Mouse (Mus musculus) adipocyte (in vitro differentiated cells): ENCODE data around the gene Psmb9.
A peak's percentile ranks its signal among the peaks of the same experiment; 100 is the strongest.
"Not testable (repeated sequence)": the region's sequence is repeated elsewhere in the genome, so short reads cannot be mapped to it uniquely, and the experiment has no call there.

Experiments
- DNase-seq: peaks from one replicate; pipeline ENCODE4 v3.0.0-alpha.2; 2016; ENCODE audit warnings: low spot score

The Psmb9 gene

GRCm38 (mm10) chr17:34187261-34187916 lies at the start of gene Psmb9, which contains the start of gene Tap1:
Gene Psmb9 (minus strand): TSS chr17:34187764.
Gene Tap1 (plus strand): TSS chr17:34187553.
- peak; percentile 93 for DNase-seq

GRCm38 (mm10) chr17:34236691-34237090 lies 49.1 kb upstream of the Psmb9 start:
- DNase-seq, result peak; percentile 79

DNA sequence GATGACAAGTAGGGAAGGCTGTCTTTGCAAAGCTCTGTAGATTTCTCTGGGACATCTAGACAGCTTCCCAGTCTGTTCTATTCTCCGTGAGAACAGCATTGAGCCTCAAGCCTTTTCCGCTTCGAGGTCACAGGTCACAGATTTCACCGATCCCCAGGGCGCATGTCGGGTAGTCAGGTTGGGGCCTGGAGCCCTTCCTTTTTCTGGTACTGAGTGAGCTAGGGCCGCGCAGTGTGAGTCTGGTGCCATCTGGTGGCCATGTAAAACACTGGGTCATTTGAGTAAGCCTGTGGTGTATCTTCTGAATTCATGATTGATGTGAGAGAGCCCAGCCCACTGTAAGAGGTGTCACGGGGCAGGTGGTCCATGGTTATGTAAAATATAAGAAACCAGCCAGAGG lies 47.4 kb upstream of the Psmb9 start:
- DNase-seq, result peak; percentile 80

- not testable (repeated sequence) for DNase-seq
These were observed 44.5 kb upstream of the Psmb9 start for GRCm38 (mm10) chr17:34232021-34232420.

- DNase-seq, result not testable (repeated sequence)
These were observed 43.4 kb upstream of the Psmb9 start for GRCm38 (mm10) chr17:34230971-34231370.

DNA sequence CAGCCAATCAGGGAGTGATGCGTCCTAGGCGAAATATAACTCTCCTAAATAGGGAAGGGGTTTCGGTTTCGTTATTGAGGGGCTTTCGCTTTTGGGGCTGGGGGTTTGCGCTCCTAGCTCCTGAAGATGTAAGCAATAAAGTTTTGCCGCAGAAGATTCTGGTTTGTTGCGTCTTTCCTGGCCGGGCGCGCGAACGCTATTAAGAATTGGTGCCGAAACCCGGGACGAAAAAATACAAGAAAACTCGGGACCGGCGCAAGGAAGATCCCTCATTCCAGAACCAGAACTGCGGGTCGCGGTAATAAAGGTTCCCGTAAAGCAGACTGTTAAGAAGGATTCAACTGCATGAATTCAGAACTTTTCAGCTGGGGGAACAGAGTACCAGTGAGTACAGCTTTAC lies 38.3 kb upstream of the Psmb9 start:
- not testable (repeated sequence) for DNase-seq

- no peak for DNase-seq
These were observed 37.9 kb upstream of the Psmb9 start for GRCm38 (mm10) chr17:34225426-34225825.

DNA sequence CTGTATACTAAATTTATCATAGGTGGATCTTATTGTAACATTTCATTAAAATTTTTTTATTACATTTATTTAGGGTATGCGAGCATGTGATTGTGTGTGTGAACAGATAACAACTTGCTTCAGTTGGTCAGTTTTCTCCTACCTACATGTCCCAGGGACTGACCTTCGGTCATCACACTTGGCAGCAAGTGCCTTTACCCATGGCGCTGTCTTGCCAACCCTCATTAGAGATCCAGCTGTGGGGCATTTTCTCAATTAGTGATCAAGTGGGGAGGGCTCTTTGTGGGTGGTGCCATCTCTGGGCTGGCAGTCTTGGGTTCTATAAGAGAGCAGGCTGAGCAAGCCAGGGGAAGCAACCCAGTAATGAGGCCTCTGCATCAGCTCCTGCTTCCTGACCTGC lies 37.3 kb upstream of the Psmb9 start:
- no peak for DNase-seq

- DNase-seq, result not testable (repeated sequence)
These were observed 32.8 kb upstream of the Psmb9 start for GRCm38 (mm10) chr17:34220401-34220800.

DNA sequence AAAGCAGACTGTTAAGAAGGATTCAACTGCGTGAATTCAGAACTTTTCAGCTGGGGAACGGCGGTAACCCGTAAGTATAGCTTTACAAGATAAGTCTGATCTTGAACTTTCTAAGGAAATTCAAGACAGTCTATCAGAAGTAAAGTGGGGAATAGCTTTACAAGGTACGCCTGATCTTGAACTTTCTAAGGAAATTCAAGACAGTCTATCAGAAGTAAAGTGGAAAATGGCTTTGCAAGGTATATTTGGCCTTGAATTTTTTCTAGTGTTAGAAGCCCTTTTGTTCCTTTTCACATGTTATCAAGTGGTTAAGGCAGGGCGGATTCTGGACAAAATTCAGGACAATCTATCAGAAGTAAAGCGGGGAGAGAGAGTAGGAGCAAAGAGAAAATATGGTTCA lies 32.2 kb upstream of the Psmb9 start:
- not testable (repeated sequence) for DNase-seq

DNA sequence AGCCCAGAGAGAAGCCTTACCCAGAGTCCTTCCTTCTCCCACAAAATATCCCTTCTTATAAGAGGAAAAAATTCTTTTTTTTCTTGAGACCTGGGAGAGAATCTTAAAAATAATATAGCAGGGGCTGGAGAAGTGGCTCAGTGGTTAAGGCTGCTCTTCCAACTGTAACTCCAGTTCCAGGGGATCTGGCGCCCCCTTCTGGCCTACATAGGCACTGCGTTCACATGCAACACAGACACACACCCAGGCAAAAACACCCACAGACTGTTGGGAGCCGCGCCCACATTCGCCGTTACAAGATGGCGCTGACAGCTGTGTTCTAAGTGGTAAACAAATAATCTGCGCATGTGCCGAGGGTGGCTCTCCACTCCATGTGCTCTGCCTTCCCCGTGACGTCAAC lies 31.5 kb upstream of the Psmb9 start:
- DNase-seq, result peak; percentile 41

DNA sequence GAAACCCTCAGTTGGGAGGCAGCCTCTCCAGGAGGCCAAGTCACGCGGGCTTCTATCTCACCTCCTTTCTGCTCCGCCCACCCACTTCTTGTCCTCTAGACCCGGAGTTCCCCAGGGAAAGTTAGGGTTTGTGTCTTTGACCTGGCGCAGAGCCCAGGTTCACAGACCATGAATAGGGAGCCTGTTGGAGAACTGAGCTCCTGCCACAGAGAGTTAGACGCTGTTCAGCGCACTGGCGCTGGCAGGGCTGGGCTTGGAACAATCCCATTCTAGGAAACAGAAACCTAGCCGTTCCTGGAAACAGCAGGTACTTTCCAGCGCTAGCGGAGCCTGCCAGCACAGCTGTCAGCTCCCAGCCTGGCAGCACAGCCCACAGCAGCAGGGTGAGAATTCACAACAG lies 31.1 kb upstream of the Psmb9 start:
- peak; percentile 60 for DNase-seq

- no peak for DNase-seq
These were observed 30.4 kb upstream of the Psmb9 start for GRCm38 (mm10) chr17:34217986-34218385.

GRCm38 (mm10) chr17:34217216-34217928 lies 29.8 kb upstream of the Psmb9 start:
- DNase-seq, result no peak

GRCm38 (mm10) chr17:34215176-34215575 lies 27.6 kb upstream of the Psmb9 start:
- DNase-seq, result no peak

- no peak for DNase-seq
These were observed 26.4 kb upstream of the Psmb9 start for GRCm38 (mm10) chr17:34213936-34214335.

GRCm38 (mm10) chr17:34211746-34212365 lies 24.3 kb upstream of the Psmb9 start:
- DNase-seq, result no peak

- peak; percentile 16 for DNase-seq
These were observed 23.0 kb upstream of the Psmb9 start for GRCm38 (mm10) chr17:34210599-34210998.

- DNase-seq, result no peak
These were observed 22.1 kb upstream of the Psmb9 start for GRCm38 (mm10) chr17:34209680-34210079.

DNA sequence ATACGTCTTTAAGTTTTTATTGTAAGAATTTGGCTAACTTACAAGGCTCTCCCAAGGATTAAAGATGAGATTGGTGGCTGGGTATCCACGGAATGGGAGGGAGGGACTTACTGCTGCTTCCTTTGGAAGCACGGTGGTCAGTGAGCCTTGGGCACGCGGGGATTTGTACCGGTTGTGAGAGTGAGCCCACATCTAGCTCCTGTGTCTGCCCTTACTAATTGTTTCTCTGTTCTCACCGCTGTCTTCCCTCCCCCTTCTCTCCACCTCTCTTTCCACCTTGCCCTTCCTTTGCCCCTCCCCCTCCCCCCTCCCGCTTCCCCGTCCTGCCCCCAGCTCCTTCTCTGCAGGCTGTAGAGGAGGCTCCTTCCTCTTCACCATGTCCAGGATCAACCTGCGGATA lies 20.9 kb upstream of the Psmb9 start:
- no peak for DNase-seq

DNA sequence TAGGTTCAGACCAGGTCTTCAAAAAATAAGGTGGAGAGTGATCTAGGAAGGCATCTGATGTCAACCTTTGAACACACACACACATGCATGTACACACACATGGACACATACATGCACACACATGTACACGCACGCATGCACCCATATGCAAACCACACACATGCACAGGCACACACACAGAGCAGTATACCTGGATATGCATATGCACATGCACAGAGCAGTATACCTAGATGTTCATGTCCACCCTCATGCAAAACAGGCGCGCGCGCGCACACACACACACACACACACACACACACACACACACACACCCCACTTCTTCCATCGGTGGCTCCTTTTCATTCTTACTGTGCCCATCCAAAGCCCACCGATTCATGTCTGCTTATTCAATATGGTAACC lies 20.3 kb upstream of the Psmb9 start:
- no peak for DNase-seq

DNA sequence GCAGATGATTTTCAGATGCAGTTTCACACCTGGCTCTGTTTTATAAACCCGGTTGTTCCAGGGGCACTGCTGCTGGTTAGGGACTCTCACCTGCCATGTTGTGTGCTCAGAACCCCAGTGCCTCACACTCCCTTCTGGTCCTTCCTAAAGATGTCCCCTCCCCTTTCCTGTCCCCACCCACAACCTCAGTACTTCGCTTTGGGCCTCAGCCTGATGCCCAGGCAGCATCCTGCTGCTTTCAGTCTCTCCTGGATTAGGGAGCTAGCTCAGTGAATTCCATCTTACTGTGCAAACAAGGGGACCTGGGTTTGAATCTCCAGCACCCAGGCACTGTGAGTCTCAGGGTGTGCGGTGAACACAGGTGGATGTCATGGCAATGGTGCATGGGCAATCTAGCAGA lies 19.9 kb upstream of the Psmb9 start:
- DNase-seq, result no peak

GRCm38 (mm10) chr17:34206731-34207130 lies 19.2 kb upstream of the Psmb9 start:
- DNase-seq, result no peak
